Mouse (Mus musculus) kidney, adult 2 months (tissue): ENCODE data around the gene Car11. TPM values are rescaled to one million over a fixed set of nuclear protein-coding genes. Genes with fewer than 3 reads are reported as not detected.

Source experiments
- DNase-seq: peaks from one replicate; pipeline ENCODE4 v3.0.0; 2021
- H3K27ac ChIP-seq: fragments of 200-500 bp; 2 replicates; pipeline ENCODE4 v1.5.1; 2012; ENCODE audit warnings: low read depth, low read length, control low read depth, inconsistent platforms; ENCODE audit not compliant: insufficient read depth
- H3K27me3 ChIP-seq: fragments of 200-500 bp; replicated peaks from 2 replicates; pipeline ENCODE4 v1.6.1; 2012; ENCODE audit warnings: mild to moderate bottlenecking, moderate library complexity, low read length, inconsistent platforms; ENCODE audit not compliant: control insufficient read depth, insufficient read depth
- H3K36me3 ChIP-seq: fragments of 200-500 bp; 2 replicates; pipeline ENCODE4 v1.6.1; 2012; ENCODE audit warnings: mild to moderate bottlenecking, moderate library complexity, low read length, inconsistent platforms; ENCODE audit not compliant: control insufficient read depth, insufficient read depth
- H3K4me1 ChIP-seq: fragments of 200-500 bp; 2 replicates; pipeline ENCODE4 v1.6.1; 2011; ENCODE audit warnings: low read length; ENCODE audit not compliant: control insufficient read depth, insufficient read depth
- H3K4me3 ChIP-seq: fragments of 200-500 bp; 2 replicates; pipeline ENCODE4 v1.5.1; 2011; ENCODE audit warnings: mild to moderate bottlenecking, low read depth, low read length, control low read depth; ENCODE audit not compliant: insufficient read depth
- CTCF ChIP-seq: fragments of 200-500 bp; conservative IDR thresholded peaks from 2 replicates; pipeline ENCODE4 v1.5.1; 2011; ENCODE audit warnings: low read depth, mild to moderate bottlenecking, control low read depth, low read length, moderate library complexity, mixed read lengths; ENCODE audit not compliant: insufficient read depth, insufficient read length
- POLR2A ChIP-seq: fragments of 200-500 bp; IDR thresholded peaks from one replicate; pipeline ENCODE4 v1.6.1; 2011; ENCODE audit warnings: low read depth, low read length, control low read depth
- WGBS: fragments of 180-500 bp; shearing (Covaris S2); methylation state at CpG from one replicate; pipeline ENCODE4 v1.1.7; 2018; 5-methylcytosine and 5-hydroxymethylcytosine counted together
- polyA plus RNA-seq: library from polyadenylated mRNA; depleted of rRNA; stranded (reverse); fragments of >200 nt; gene quantifications from 2 replicates; pipeline ENCODE4 v1.2.3, GENCODE M21; 2012

Car11 gene
- polyA plus RNA-seq, 1 experiment, result 8.1 TPM

- Histone ChIP-seq H3K4me1 (no peaks in the 10 kb centered on the region), H3K4me3 (no peak overlapping the region), H3K36me3 (no peaks in the 10 kb centered on the region), H3K27me3 (no peaks in the 10 kb centered on the region), H3K27ac (no peak overlapping the region)
- TF ChIP-seq POLR2A, result no peak
- TF ChIP-seq CTCF, result peak; percentile 87
- WGBS, result 7% methylated on average over 9 of the region's 9 CpGs
- DNase-seq, result peak; percentile 90
Measured at GRCm38 (mm10) chr7:45739162-45739763, 39.6 kb downstream of the Car11 start.

- Histone ChIP-seq H3K27ac (no peak overlapping the region), H3K4me1 (no peaks in the 10 kb centered on the region), H3K27me3 (no peaks in the 10 kb centered on the region), H3K36me3 (no peaks in the 10 kb centered on the region), H3K4me3 (no peak overlapping the region)
- WGBS, result 51% methylated on average over 10 of the region's 10 CpGs
- TF ChIP-seq CTCF (no peak), POLR2A (no peak)
- DNase-seq, result no peak
Measured at GRCm38 (mm10) chr7:45739820-45740219, 40.2 kb downstream of the Car11 start.

GRCm38 (mm10) chr7:45741308-45741707 lies 41.7 kb downstream of the Car11 start:
- no peak overlapping the region for H3K4me3 ChIP-seq
- H3K4me1 ChIP-seq, result no peaks in the 10 kb centered on the region
- no peak for DNase-seq
- H3K36me3 ChIP-seq, result no peaks in the 10 kb centered on the region
- no peaks in the 10 kb centered on the region for H3K27me3 ChIP-seq
- H3K27ac ChIP-seq, result peak overlapping the region; percentile 12; the same call in 1 of the 2 replicates
- WGBS, result 92% methylated on average over 12 of the region's 12 CpGs
- TF ChIP-seq POLR2A (no peak), CTCF (no peak)

GRCm38 (mm10) chr7:45741777-45742176 lies 42.1 kb downstream of the Car11 start:
- no peak for TF ChIP-seq POLR2A
- peak overlapping the region; percentile 45 for H3K4me3 ChIP-seq
- no peaks in the 10 kb centered on the region for H3K27me3 ChIP-seq
- H3K36me3 ChIP-seq, result no peaks in the 10 kb centered on the region
- H3K27ac ChIP-seq, result peak overlapping the region; percentile 12; the same call in 1 of the 2 replicates
- H3K4me1 ChIP-seq, result no peaks in the 10 kb centered on the region
- DNase-seq, result no peak
- 44% methylated on average over 11 of the region's 11 CpGs for WGBS

GRCm38 (mm10) chr7:45742338-45742737 lies 42.7 kb downstream of the Car11 start:
- WGBS, result 34% methylated on average over 19 of the region's 19 CpGs
- peak overlapping the region; percentile 45 for H3K4me3 ChIP-seq
- no peak for DNase-seq

GRCm38 (mm10) chr7:45744387-45744786 lies 44.7 kb downstream of the Car11 start:
- TF ChIP-seq CTCF (no peak), POLR2A (no peak)
- DNase-seq, result peak; percentile 80
- no peaks in the 10 kb centered on the region for H3K4me1 ChIP-seq
- no peak overlapping the region for H3K4me3 ChIP-seq
- H3K36me3 ChIP-seq, result no peaks in the 10 kb centered on the region
- no peaks in the 10 kb centered on the region for H3K27me3 ChIP-seq
- H3K27ac ChIP-seq, result no peak overlapping the region
- WGBS, result 25% methylated on average over 2 of the region's 2 CpGs

More at GRCm38 (mm10) chr7:45742338-45742737, 42.7 kb downstream of the Car11 start:
- TF ChIP-seq POLR2A (no peak), CTCF (peak; percentile 44)
- no peaks in the 10 kb centered on the region for H3K4me1 ChIP-seq
- no peaks in the 10 kb centered on the region for H3K27me3 ChIP-seq
- H3K36me3 ChIP-seq, result no peaks in the 10 kb centered on the region
- no peak overlapping the region for H3K27ac ChIP-seq

GRCm38 (mm10) chr7:45746518-45746917 lies 46.9 kb downstream of the Car11 start:
- H3K36me3 ChIP-seq, result no peaks in the 10 kb centered on the region
- TF ChIP-seq POLR2A (no peak), CTCF (peak; percentile 46)
- 69% methylated on average over 6 of the region's 6 CpGs for WGBS
- no peaks in the 10 kb centered on the region for H3K27me3 ChIP-seq
- H3K4me1 ChIP-seq, result peaks cover 3% of the 10 kb centered on the region; the same call in 1 of the 2 replicates
- DNase-seq, result no peak
- no peak overlapping the region for H3K27ac ChIP-seq
- no peak overlapping the region for H3K4me3 ChIP-seq
